Comparison of ENCODE assay signal across 8 mouse cellular contexts in the genomic region with DNA sequence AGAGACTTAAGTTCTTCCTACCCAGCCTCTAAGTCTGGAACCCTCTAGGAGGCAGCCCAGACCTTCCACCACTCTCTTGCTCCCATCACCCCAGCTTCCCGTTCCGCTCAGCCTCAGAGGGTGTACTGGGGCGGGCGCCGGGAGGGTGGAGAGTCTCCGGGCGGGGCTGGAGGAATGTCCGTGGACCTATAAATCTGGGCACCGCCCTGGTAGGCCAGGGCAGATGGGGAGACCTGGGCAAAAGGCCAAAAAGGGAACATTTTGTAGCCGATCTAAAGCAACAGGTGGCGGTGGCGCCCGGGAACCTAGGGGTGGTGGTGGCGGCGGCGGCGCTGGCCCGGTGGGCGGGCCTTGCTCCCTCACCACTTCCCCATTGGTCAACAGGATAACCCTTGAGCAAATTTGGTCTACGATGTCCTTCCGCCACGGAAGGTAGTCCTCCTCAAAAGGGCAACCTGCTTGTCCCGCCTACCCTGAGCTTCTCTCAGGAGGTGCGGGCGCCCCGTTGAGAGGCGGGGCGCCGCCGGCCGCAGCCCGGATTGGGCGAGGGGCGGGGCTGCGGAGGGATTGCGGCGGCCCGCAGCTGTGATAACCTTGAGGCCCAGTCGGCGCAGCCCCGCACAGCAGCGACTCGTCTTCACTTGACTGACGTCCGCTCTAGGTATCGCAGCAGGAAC. TPM values are rescaled to one million over a fixed set of nuclear protein-coding genes. Genes with fewer than 3 reads are reported as not detected.
DNase-seq lines count a peak whose midpoint lies in the region; ATAC-seq and TF ChIP-seq lines count a peak whose summit lies in the region.

TSS of gene Pkm (plus strand) at position 411 of the 677 bp plus-strand sequence.

- peak within 1 kb of the TSS; percentile 93 for H3K4me3 ChIP-seq in gastrocnemius, adult 2 months
- peak within 1 kb of the TSS; percentile 87 for H3K4me3 ChIP-seq in hindbrain, postnatal 0 days (ENCODE audit: low read length)
- H3K4me3 ChIP-seq in left cerebral cortex, adult 2 months: peak within 1 kb of the TSS; percentile 89

- peaks cover 2% of the 10 kb centered on the region; the same call in 1 of the 2 replicates for H3K36me3 ChIP-seq in hindbrain, postnatal 0 days (ENCODE audit: insufficient read depth, low read length)

- peak; percentile 50 for TF ChIP-seq CTCF in gastrocnemius, adult 2 months (IDR thresholded peaks at IDR 0.05)
- peak; percentile 26 for TF ChIP-seq CTCF in hindbrain, postnatal 0 days (IDR thresholded peaks at IDR 0.05; ENCODE audit: low read depth)
- TF ChIP-seq CTCF in left cerebral cortex, adult 2 months (IDR thresholded peaks at IDR 0.05): peak; percentile 10; the same call in 1 of the 2 replicates

- H3K9ac ChIP-seq in hindbrain, postnatal 0 days (replicated peaks; ENCODE audit: low read length): peak within 1 kb of the TSS; percentile 93

- WGBS in hindbrain, postnatal 0 days: under 1% methylated on average over 40 of the region's 46 CpGs

- H3K4me2 ChIP-seq in hindbrain, postnatal 0 days (ENCODE audit: low read depth, low read length): peak within 1 kb of the TSS; percentile 83

- H3K27me3 ChIP-seq in hindbrain, postnatal 0 days (ENCODE audit: insufficient read depth, low read length): no peaks in the 10 kb centered on the region

- H3K4me1 ChIP-seq in hindbrain, postnatal 0 days (ENCODE audit: insufficient read depth, low read length): peaks cover 32% of the 10 kb centered on the region

- DNase-seq in ZHBTc4 (ENCODE audit: low read depth, low spot score): peak; percentile 100
- DNase-seq in gastrocnemius, adult 2 months: peak; percentile 98
- peak; percentile 97 for DNase-seq in hindbrain, postnatal 0 days (ENCODE audit: low spot score)
- peak; percentile 95 to 96 for DNase-seq in left cerebral cortex, adult 2 months (ENCODE audit: extremely low spot score in 1 of 2, low spot score in 2 of 2)
- peak; percentile 97 to 98 for DNase-seq in right cerebral cortex, adult 2 months (ENCODE audit: low spot score in 2 of 2)
- DNase-seq in urinary bladder, postnatal 14 days (ENCODE audit: low spot score): peak; percentile 99

- peak within 1 kb of the TSS; percentile 99 for H3K27ac ChIP-seq in gastrocnemius, adult 2 months
- H3K27ac ChIP-seq in hindbrain, postnatal 0 days: peak within 1 kb of the TSS; percentile 99
- peak within 1 kb of the TSS; percentile 98 for H3K27ac ChIP-seq in left cerebral cortex, adult 2 months

- peak; percentile 56 for ATAC-seq in common myeloid progenitor, adult 5-6 weeks (replicated peaks; ENCODE audit: low read depth, poor library complexity, severe bottlenecking)
- peak; percentile 90 for ATAC-seq in hindbrain, postnatal 0 days
- peak; percentile 65 for ATAC-seq in megakaryocyte, adult 5-6 weeks (ENCODE audit: poor library complexity, severe bottlenecking)

- H3K9me3 ChIP-seq in hindbrain, postnatal 0 days (ENCODE audit: low read length): no peaks in the 10 kb centered on the region

- intact Hi-C loops in gastrocnemius, adult 2 months (cut with DNase I): loop anchor here (5.0 kb wide), 1 partner anchor 39 kb away; the partner anchor contains the start of gene Parp6
- intact Hi-C loops in left cerebral cortex, adult 2 months (cut with DNase I): loop anchor here (1.0 to 5.0 kb wide), 5 partner anchors 24 to 169 kb away; partner anchors contain the start of genes Arih1, Gramd2, Myo9a and Parp6

RNA-seq across cellular contexts. Expression of gene Pkm, which starts in this region (rescaled TPM):
- 418 and 473 TPM in 2 replicates for total RNA-seq in common myeloid progenitor, adult 5-6 weeks (2017)
- total RNA-seq in gastrocnemius, adult 2 months (2021): 1,000 to 10,000 TPM; 2,556 to 3,331 TPM
- 945 and 948 TPM in 2 replicates for total RNA-seq in hindbrain, postnatal 0 days (2014; rRNA removed)
- 864 and 883 TPM in 2 replicates for polyA plus RNA-seq in hindbrain, postnatal 0 days (2015; fragmentation: Nextera tagmentation; extraction: Ambion mirVana)
- total RNA-seq in left cerebral cortex, adult 2 months (2021): 1,000 to 10,000 TPM; 1,277 to 1,324 TPM
- total RNA-seq in megakaryocyte, adult 5-6 weeks (2015): 192 and 215 TPM in 2 replicates
- total RNA-seq in megakaryocyte, adult 5-6 weeks (2017): 908 and 975 TPM in 2 replicates

Comparison
In these comparisons a context has a peak if more than half of its experiments do, and no peak if none do; other contexts are left out.
1. Peak in every context shown above with its lines: DNase-seq, ATAC-seq, H3K4me3 ChIP-seq and H3K27ac ChIP-seq.